Mouse (Mus musculus) layer of hippocampus, adult 8-10 months (tissue): ENCODE data around the gene Map3k4. TPM values are rescaled to one million over a fixed set of nuclear protein-coding genes. Genes with fewer than 3 reads are reported as not detected.
A peak's percentile ranks its signal among the peaks of the same experiment; 100 is the strongest.

Experiments
- DNase-seq, 2 experiments: peaks; one replicate each; pipeline ENCODE4 v3.0.0; 2022; ENCODE audit warnings: low spot score in 2 of 2
- total RNA-seq, 4 experiments: library from RNA; stranded (reverse); gene quantifications; 2 replicates each; pipeline ENCODE4 v1.2.4; 2022

Gene Map3k4
- total RNA-seq, 4 experiments from 2014 or later: 57.9 to 78.8 (median 62.7) TPM

DNA sequence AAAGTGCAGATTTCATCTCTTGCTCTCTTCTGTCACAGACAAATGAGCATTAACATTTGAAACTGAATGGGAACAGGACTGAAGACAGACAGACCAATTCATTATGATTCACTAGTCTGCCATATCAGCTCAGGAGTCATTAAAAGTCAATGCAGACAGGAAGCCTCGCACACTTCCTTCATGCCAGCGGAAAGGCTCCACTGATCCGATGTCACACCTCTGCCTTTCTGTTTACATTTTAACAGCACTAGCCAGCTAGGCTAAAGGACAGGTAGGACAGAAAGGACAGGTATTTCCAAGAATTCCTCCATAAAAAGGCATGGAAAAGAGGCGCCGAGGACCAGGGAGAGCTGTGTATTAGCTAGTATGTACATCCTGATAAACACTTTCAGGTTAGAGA is 45.6 kb downstream of the Map3k4 start:
- no peak for DNase-seq

DNA sequence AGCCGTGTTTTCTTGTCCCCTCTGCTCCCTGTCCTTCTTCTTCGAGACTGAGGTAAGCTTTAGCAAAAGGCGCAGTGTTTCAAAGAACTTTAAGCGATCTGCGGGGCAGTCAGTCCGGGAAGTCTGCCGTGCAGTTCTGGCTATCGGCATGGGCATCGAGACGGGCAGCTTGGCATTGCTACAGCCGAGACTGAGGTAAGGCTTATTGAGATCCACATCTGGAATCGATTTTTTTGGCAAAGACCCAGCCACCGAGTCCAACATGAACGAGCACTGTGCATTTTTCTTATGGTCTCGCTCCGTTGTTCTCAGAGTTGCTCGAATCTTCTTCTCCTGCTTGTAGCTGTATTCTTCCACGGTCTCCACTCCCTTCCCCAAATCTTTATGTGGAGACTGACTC is 46.8 kb downstream of the Map3k4 start:
- DNase-seq: no peak

GRCm38 (mm10) chr17:12268538-12268937 is 50.1 kb downstream of the Map3k4 start:
- no peak for DNase-seq

GRCm38 (mm10) chr17:12268091-12268490 is 50.5 kb downstream of the Map3k4 start:
- no peak for DNase-seq

- DNase-seq: peak; percentile 72 to 74
Observed at GRCm38 (mm10) chr17:12265969-12266925, 52.3 kb downstream of the Map3k4 start.

GRCm38 (mm10) chr17:12264293-12264692 is 54.3 kb downstream of the Map3k4 start:
- DNase-seq: no peak

DNA sequence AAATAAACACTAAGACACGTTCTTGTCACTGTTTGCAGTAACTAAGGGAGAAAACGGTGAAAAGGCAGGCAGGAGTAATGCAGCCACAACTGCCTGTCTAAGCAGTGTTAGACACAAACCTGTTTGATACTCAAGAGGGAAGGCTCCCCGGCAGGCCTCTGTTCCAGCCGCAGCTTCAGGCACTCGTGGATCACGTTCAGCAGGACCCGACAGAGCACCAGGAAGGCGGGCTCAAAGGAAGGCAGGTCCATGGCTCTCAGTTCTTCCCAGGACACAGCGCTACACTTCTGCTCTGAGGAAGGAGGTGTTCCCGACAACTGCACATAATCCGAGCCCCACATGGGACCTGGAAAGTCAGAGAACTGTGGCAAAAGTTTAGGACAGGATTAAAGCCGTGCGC is 54.8 kb downstream of the Map3k4 start:
- DNase-seq: no peak

DNA sequence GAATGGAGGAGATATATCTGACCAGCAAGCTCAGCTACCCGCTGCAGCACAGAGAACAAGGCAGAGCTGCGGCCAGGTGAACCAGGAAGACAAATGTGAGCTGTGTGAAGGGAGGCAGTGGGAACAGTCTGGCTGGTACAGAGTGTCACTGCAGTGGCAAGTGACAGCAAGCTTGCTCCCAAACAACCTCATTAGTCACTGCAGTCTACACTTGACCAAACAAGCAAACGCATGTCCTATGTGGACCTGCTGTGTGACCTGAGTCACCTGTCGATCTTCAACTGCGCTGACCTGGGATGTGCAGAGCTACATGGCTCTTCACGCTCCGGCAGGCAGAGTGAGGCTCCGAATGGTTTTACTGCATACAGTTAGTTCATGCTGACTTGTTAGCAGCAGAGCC is 55.7 kb downstream of the Map3k4 start:
- no peak for DNase-seq

DNA sequence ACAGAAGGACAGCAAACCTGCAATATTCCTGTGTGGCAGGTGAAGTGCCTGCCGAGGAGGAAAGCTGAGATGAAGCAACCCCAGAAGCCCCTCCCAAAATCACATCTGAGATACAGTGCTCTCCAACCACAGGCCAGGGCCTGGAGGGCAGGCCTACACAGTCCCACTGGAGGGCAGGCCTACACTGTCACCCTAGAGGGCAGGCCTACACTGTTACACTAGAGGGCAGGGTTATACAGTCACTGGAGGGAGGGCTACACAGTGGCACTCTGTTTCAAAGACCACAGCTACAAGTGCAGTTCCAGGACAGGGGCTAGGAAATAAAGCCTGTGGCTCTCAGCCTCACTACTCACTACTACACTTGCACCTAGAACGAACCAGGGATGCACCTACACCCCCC is 56.7 kb downstream of the Map3k4 start:
- no peak for DNase-seq

GRCm38 (mm10) chr17:12261376-12261775 is 57.2 kb downstream of the Map3k4 start:
- DNase-seq: no peak

DNA sequence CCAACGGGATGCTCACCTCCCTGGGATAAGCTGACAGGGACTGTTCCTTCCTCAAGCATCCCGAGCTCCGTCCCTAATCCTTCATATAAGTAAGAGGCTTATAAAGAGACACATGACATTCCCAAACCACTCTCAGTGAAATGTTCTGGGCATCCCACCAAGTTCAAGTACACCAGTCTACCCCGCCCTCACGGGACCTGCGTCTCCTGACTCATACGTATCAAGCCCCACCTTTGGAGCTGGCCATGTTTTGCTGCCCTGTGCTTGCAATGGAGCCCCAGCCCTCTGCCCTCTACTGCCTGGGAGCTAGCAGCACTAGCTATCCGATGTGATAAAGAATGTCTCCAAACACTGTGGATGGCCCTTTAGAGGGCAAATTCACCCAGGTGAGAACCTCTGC is 58.6 kb downstream of the Map3k4 start:
- no peak for DNase-seq

DNA sequence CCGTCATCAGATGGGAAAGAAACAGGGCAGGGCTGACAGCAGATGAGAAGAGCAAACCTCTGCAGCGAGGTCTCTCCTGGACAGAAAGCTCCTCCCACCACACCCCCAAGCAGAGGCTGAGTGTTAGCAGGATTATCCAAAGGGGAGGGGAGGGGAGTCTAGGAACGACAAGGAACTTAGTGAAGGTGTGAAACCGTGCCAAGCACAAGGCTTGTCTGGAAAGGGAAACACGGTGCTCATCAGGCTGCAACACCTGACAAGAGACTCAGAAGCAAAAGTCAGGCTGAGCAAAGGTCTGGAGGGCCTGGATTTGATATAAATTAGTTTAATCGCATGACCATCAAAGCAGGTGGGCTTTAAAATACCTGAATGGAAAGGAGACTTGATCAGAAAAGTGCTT is 60.1 kb downstream of the Map3k4 start:
- no peak for DNase-seq

DNA sequence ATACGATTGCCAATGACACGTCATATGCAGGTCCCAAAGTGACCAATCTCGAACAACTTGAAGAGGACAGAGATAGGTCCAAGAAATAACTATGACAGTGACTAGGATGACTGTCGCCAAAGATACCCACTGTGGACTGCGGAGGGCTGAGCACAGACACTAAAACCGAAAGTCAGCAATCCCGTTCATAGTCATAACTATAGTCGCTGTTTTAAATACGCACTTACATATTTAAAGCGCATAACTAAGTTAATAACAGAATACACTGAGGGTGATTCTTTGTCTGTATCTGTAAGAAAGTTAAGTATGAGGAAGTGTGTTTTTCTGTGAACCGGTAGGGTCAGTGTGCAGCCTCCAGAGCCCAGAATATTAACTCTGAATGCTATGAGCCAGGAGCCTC is 62.5 kb downstream of the Map3k4 start:
- no peak for DNase-seq

- no peak for DNase-seq
Observed at GRCm38 (mm10) chr17:12250581-12250980, 68.0 kb downstream of the Map3k4 start.

GRCm38 (mm10) chr17:12249783-12250504 is 68.7 kb downstream of the Map3k4 start:
- no peak for DNase-seq

GRCm38 (mm10) chr17:12240701-12241100 is 77.9 kb downstream of the Map3k4 start:
- DNase-seq: no peak

DNA sequence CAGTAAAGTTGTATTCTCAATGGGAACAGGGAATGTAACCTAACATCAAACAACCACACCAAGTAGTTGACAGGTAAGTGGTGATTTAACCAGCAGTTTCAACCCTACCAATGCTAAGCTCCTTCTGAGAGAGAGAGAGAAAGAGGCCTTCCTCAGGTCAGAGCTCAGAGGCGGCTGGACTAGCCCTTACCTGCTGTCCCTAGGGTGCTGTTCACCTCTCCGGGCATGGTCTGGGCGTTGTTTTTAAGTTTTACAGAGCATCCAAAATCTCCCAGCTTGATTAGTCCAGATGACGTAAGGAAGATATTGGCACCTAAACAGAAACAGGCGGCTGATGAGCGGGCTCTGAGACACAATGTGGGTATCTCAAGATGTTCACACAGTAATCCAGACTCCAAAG is 85.9 kb downstream of the Map3k4 start:
- no peak for DNase-seq

GRCm38 (mm10) chr17:12231087-12231486 is 87.5 kb downstream of the Map3k4 start:
- DNase-seq: no peak

DNA sequence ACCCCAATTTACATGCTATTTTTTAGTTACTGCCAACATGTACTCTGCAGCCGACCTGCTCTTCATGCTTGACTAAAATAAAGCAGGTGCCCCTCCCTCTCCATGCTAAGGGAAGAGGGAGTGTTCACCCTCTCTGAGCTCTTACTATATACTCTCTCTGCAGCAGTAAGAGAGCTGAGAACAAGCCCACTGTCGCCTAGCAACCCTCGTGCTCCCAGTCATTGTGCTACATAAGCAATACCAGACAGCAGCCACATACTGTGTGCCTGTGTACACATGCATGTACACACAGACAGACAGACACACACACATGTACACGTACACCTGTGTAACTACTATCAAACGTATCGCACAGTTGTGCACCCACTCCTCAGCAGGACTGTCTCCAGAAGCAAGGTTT is 88.4 kb downstream of the Map3k4 start:
- DNase-seq: no peak

DNA sequence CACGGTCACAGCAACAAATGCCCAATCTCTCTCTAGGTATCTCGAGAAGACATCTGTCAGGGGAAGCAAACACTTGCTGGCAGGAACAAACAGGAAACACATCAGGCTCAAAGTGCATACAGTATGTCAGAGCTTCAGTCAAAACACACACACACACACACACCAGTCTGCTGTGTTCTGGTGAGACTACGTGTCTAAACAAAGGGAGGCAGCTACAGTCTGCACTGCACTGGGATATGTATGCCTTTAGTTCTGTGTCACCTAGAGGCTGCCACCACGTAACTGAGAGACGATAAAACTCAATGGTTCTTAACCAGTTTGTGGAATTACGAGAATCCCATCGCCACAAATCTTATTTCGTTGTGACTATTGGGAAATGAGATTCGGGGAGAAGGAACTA is 88.8 kb downstream of the Map3k4 start:
- no peak for DNase-seq

- no peak for DNase-seq
Observed at GRCm38 (mm10) chr17:12228471-12228870, 90.1 kb downstream of the Map3k4 start.

- DNase-seq: no peak
Observed at GRCm38 (mm10) chr17:12228001-12228400, 90.6 kb downstream of the Map3k4 start.

DNA sequence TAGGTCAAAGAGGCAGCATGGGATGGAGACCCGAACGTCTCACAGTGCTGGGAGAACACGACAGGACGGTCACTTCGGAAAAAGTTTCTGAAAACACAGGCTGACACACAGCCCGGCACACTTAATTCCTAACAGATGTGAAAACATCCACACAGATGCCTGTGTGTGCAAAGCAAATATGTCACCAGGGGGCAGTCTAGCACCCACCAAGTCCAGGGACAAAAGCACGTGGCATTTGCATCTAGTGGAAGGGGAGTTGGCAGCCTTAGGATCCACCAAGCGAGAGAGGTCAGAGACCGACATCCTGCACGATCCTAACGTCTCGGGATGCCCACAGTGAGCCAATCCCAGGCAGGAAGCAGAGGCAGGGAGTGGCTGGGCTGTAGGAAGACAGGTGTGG is 92.0 kb downstream of the Map3k4 start:
- no peak for DNase-seq
